Mouse (Mus musculus): ENCODE measurements at regions not wholly inside any gene's neighbourhood (a gene's known extent, or its start where the extent isn't known, plus 50 kb on each side); places are given as distances from the start of the nearest gene placed in this dataset.

DNA sequence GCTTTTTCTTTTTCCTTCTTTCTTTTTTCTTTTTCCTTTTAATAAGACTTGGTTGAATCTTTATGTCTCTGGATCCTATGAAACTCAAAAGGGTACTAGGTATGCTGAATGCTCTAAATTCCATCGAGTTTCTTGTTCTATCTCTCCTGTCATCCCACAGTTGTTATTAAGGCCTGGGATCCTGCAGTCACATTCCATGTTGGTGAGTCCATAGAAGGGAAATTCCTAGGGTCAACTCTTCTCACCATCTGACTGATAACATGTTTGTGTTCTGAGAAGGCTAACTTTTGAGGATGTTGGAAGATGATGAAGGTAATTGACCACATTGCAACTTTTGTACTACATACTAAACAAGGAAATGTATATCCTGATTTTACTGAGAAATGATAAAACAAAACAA lies 210.5 kb upstream of the Marcks start:
- TF ChIP-seq GATA1 (IDR thresholded peaks at IDR 0.05; ENCODE audit: borderline replicate concordance, low read length) (no peak), FLI1 (IDR thresholded peaks at IDR 0.05; ENCODE audit: low read length) (no peak)
